Mouse (Mus musculus) heart, embryonic 14.5 days (tissue): Measurements from ENCODE around the gene Mbd4. TPM values are rescaled to one million over a fixed set of nuclear protein-coding genes. Genes with fewer than 3 reads are reported as not detected.

Experiments
- ATAC-seq: fragments of 200-750 bp; cut with Nextera tagmentation; 2 replicates; pipeline ENCODE4 v1.8.0; 2017; ENCODE audit warnings: low read depth, moderate TSS enrichment; ENCODE audit not compliant: insufficient number of reproducible peaks, insufficient read depth, low FRiP score
- H3K27ac ChIP-seq, 2 experiments: fragments of 200-500 bp in 1 of 2; fragments of 300-500 bp in 1 of 2; sonication (generic) in 1 of 2; replicated peaks in 1 of 2; 2 replicates each; pipeline ENCODE4 v1.5.1; 2012 to 2014; ENCODE audit warnings: low read depth in 2 of 2, low read length in 2 of 2, control low read depth in 1 of 2, mild to moderate bottlenecking in 1 of 2, mixed read lengths in 1 of 2; ENCODE audit not compliant: control insufficient read depth in 1 of 2, insufficient read depth in 1 of 2
- H3K27me3 ChIP-seq: fragments of 300-500 bp; sonication (generic); 2 replicates; pipeline ENCODE4 v1.6.1; 2014; ENCODE audit warnings: mild to moderate bottlenecking, low read length, control low read depth; ENCODE audit not compliant: control insufficient read depth, insufficient read depth
- H3K36me3 ChIP-seq: fragments of 300-500 bp; sonication (generic); 2 replicates; pipeline ENCODE4 v1.6.1; 2014; ENCODE audit warnings: mild to moderate bottlenecking, control low read depth, low read length, mixed read lengths; ENCODE audit not compliant: control insufficient read depth, insufficient read depth
- H3K4me1 ChIP-seq, 2 experiments: fragments of 200-500 bp in 1 of 2; fragments of 300-500 bp in 1 of 2; sonication (generic) in 1 of 2; 2 replicates each; pipeline ENCODE4 v1.6.1; 2012 to 2014; ENCODE audit warnings: low read length in 2 of 2, control low read depth in 1 of 2, mixed read lengths in 1 of 2; ENCODE audit not compliant: control insufficient read depth in 2 of 2, insufficient read depth in 2 of 2
- H3K4me2 ChIP-seq: fragments of 300-500 bp; sonication (generic); 2 replicates; pipeline ENCODE4 v1.6.1; 2014; ENCODE audit warnings: mild to moderate bottlenecking, low read length
- H3K4me3 ChIP-seq, 2 experiments: fragments of 200-500 bp in 1 of 2; fragments of 300-500 bp in 1 of 2; sonication (generic) in 1 of 2; 2 replicates each; pipeline ENCODE4 v1.5.1; 2012 to 2014; ENCODE audit warnings: low read length in 2 of 2, mild to moderate bottlenecking in 2 of 2, control low read depth in 1 of 2, low read depth in 1 of 2, moderate library complexity in 1 of 2; ENCODE audit not compliant: control insufficient read depth in 1 of 2, insufficient read depth in 1 of 2
- H3K9ac ChIP-seq: fragments of 300-500 bp; sonication (generic); 2 replicates; pipeline ENCODE4 v1.6.1; 2014; ENCODE audit warnings: mild to moderate bottlenecking, low read length
- H3K9me3 ChIP-seq: fragments of 300-500 bp; sonication (generic); 2 replicates; pipeline ENCODE4 v1.6.1; 2016; ENCODE audit warnings: low read length, control low read depth; ENCODE audit not compliant: control insufficient read depth
- WGBS: fragments of 180-500 bp; shearing (Covaris S2); extraction: QIAGEN DNeasy Blood & Tissue Kit; methylation state at CpG from one replicate; pipeline ENCODE4 v1.1.7; 2014; 5-methylcytosine and 5-hydroxymethylcytosine counted together
- polyA plus RNA-seq: library from polyadenylated mRNA; unstranded; fragments of >200 nt; fragmentation: Nextera tagmentation; extraction: Ambion mirVana; gene quantifications from 2 replicates; pipeline ENCODE4 v1.2.1, GENCODE M21; 2014

Gene Mbd4
- 7.6 and 9.6 TPM in 2 replicates for polyA plus RNA-seq

DNA sequence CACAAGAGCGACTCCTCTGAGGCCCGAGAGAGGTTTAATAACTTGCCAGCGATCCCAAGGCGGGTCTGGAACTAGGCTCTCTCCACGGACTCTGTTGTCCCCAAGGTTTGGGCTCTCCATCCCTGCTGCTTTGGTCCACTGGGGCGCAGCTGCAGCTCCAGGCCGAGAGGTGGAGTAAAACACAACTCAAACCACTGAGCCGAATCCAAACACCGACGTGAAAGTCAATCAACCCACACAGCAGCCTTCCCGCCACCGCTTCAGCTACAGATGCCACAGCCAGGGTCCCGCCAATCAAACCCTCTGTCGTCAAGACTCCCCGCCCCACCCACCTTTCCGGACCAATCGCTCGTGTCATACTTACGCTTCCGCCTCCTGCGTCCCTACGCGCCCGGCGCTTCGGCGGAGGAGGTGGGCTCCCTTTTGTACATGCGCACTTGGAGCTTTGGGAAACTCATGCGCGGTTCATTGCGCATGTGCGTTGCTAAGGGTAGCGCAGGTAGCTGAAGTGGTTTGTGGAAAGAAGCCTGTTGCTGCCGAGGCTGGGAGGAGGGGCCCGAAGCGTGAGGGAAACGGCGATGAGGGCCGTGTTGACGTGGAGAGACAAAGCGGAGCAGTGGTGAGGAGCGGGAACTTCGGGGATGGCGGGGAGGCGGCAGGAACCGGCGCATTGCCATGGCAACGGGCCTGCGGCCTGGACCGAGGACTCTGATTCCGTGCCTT, at the start of gene Mbd4, which contains the start of gene Ift122:
Gene Mbd4 (minus strand): TSS at position 281 of the 723 bp plus-strand sequence.
Gene Ift122 (plus strand): TSS at position 380 of the 723 bp plus-strand sequence.
- WGBS = under 1% methylated on average over 51 of the region's 51 CpGs
- H3K4me1 ChIP-seq = peaks cover 10 to 34% of the 10 kb centered on the region in 2 experiments
- H3K9me3 ChIP-seq = no peaks in the 10 kb centered on the region
- peak within 1 kb of the TSS; percentile 76 for H3K4me2 ChIP-seq
- peak; percentile 97 for ATAC-seq
- peak within 1 kb of the TSS; percentile 73 for H3K9ac ChIP-seq
- H3K27ac ChIP-seq = peak within 1 kb of the TSS; percentile 84 to 88
- H3K36me3 ChIP-seq = peaks cover 20% of the 10 kb centered on the region
- peak within 1 kb of the TSS; percentile 53 to 73 for H3K4me3 ChIP-seq
- H3K27me3 ChIP-seq = no peaks in the 10 kb centered on the region

GRCm38 (mm10) chr6:115902545-115902944, 49.4 kb upstream of the Mbd4 start:
- ATAC-seq = no peak
- no peaks in the 10 kb centered on the region for H3K27me3 ChIP-seq
- H3K4me3 ChIP-seq = no peak overlapping the region
- H3K9me3 ChIP-seq = no peaks in the 10 kb centered on the region
- peaks cover 10 to 12% of the 10 kb centered on the region in 2 experiments for H3K4me1 ChIP-seq
- H3K4me2 ChIP-seq = no peak overlapping the region
- no peak overlapping the region for H3K27ac ChIP-seq
- peaks cover 13% of the 10 kb centered on the region; the same call in 1 of the 2 replicates for H3K36me3 ChIP-seq
- 79% methylated on average over 3 of the region's 3 CpGs for WGBS
- no peak overlapping the region for H3K9ac ChIP-seq

GRCm38 (mm10) chr6:115901489-115901931, 48.3 kb upstream of the Mbd4 start:
- Histone ChIP-seq H3K4me3 (no peak overlapping the region), H3K9me3 (no peaks in the 10 kb centered on the region), H3K27ac (peak overlapping the region; percentile 53 to 79), H3K9ac (peak overlapping the region; percentile 38; the same call in 1 of the 2 replicates), H3K36me3 (peaks cover 9% of the 10 kb centered on the region; the same call in 1 of the 2 replicates), H3K4me1 (peaks cover 14 to 18% of the 10 kb centered on the region in 2 experiments), H3K27me3 (no peaks in the 10 kb centered on the region), H3K4me2 (no peak overlapping the region)
- 64% methylated on average over 8 of the region's 8 CpGs for WGBS
- ATAC-seq = 0 out of 2 replicates have a peak, but pooled peaks have one; percentile 19

- 0 out of 2 replicates have a peak, but pooled peaks have one; percentile 52 for ATAC-seq
- Histone ChIP-seq H3K9ac (peak overlapping the region; percentile 38; the same call in 1 of the 2 replicates), H3K9me3 (no peaks in the 10 kb centered on the region), H3K4me3 (no peak overlapping the region), H3K27me3 (no peaks in the 10 kb centered on the region), H3K36me3 (peaks cover 10% of the 10 kb centered on the region; the same call in 1 of the 2 replicates), H3K4me2 (no peak overlapping the region), H3K4me1 (peaks cover 14 to 18% of the 10 kb centered on the region in 2 experiments), H3K27ac (peak overlapping the region; percentile 53 to 79; a peak in 3 of 4 replicates)
- 1% methylated on average over 3 of the region's 3 CpGs for WGBS
Observed at GRCm38 (mm10) chr6:115901062-115901461, 47.9 kb upstream of the Mbd4 start.

DNA sequence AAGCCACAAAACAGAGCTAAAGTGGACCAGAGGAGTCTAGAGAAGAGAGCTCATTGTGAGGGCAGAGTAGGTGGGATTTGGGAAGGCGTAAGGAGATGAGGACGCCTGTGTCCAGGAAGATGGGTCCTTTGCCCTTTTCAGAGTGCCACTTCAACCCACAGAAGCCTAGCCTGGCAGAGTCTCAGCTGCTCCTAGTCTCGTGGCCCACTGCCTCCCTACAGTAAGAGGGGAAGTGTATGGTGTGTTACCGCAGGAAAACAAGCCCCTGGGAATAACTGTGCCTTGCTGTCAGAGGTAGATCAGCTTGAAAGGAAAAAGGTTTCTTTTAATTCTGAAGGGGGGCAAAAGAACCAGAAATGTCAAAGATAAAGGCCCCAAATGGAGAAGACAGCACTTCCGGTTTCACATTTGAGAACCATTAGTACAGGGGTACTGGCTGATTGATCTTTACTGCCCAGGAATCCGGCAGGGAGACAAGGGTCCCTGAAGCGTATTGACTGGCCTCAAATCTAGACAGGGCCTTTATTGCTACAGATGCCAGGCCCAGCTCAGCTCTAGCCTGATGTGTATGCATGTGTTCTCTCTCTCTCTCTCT, 44.9 kb upstream of the Mbd4 start:
- H3K4me2 ChIP-seq = no peak overlapping the region
- no peaks in the 10 kb centered on the region for H3K27me3 ChIP-seq
- WGBS = 81% methylated on average over 7 of the region's 7 CpGs
- no peak overlapping the region for H3K9ac ChIP-seq
- no peak overlapping the region for H3K27ac ChIP-seq
- H3K36me3 ChIP-seq = peaks cover 20% of the 10 kb centered on the region
- H3K4me1 ChIP-seq = peaks cover 12 to 18% of the 10 kb centered on the region in 2 experiments
- no peaks in the 10 kb centered on the region for H3K9me3 ChIP-seq
- ATAC-seq = no peak
- H3K4me3 ChIP-seq = no peak overlapping the region

DNA sequence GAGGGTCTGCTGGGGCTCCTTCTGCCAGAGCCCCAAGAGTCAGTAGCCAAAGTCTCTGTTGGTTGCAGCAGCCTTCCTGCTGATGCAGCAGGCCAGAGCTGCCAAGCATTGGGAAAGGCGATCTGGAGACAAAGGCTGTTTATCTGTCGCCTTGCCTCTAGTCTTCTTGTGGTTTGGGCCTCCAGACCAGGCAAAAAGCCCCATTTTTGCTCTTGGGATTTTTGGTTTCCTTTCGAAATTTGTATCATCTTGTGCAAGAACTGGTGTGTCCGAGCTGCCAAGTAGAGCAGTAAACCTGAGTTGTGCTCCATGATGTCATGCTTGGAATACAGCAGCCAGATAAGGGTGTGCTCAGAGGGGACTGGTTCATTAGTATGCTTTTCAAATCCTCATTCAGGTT, 43.9 kb upstream of the Mbd4 start:
- Histone ChIP-seq H3K4me1 (peaks cover 12 to 18% of the 10 kb centered on the region in 2 experiments), H3K9me3 (no peaks in the 10 kb centered on the region), H3K4me2 (no peak overlapping the region), H3K4me3 (no peak overlapping the region), H3K27ac (no peak overlapping the region), H3K9ac (no peak overlapping the region), H3K27me3 (no peaks in the 10 kb centered on the region), H3K36me3 (peaks cover 26% of the 10 kb centered on the region)
- WGBS = 62% methylated on average over 4 of the region's 4 CpGs
- no peak for ATAC-seq

DNA sequence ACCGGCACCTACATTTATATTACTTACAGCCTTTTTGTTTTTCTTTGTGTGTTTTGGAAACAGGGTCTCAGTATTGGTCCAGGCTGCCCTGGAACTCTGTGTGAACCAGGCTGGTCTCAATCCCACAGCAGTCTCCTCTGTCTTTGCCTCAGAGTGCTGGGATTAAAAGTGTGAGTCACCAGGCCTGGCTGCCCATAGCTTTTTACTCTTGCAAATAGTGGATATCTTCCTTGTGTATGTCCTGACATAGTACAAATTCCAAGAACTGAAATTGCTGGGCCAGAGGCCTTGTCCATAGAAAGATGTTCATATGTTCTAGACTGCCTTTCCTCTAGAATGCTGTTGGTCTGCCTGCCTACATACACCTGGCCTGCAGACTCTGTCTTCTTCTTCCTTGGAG, 43.2 kb upstream of the Mbd4 start:
- Histone ChIP-seq H3K27ac (no peak overlapping the region), H3K4me2 (no peak overlapping the region), H3K9me3 (no peaks in the 10 kb centered on the region), H3K4me1 (peaks cover 6 to 17% of the 10 kb centered on the region in 2 experiments), H3K9ac (no peak overlapping the region), H3K36me3 (peaks cover 28% of the 10 kb centered on the region), H3K4me3 (no peak overlapping the region), H3K27me3 (no peaks in the 10 kb centered on the region)
- 80% methylated on average over 1 of the region's 1 CpGs for WGBS
- ATAC-seq = no peak
